Mouse (Mus musculus) CD4-positive, CD25-positive, alpha-beta regulatory T cell, adult 2 months (primary cell): Measurements from ENCODE around the gene Crocc.

Experiments
- DNase-seq: peaks from one replicate; pipeline ENCODE4 v3.0.0-alpha.2; 2012; ENCODE audit warnings: low read depth, low spot score

Gene Crocc

DNA sequence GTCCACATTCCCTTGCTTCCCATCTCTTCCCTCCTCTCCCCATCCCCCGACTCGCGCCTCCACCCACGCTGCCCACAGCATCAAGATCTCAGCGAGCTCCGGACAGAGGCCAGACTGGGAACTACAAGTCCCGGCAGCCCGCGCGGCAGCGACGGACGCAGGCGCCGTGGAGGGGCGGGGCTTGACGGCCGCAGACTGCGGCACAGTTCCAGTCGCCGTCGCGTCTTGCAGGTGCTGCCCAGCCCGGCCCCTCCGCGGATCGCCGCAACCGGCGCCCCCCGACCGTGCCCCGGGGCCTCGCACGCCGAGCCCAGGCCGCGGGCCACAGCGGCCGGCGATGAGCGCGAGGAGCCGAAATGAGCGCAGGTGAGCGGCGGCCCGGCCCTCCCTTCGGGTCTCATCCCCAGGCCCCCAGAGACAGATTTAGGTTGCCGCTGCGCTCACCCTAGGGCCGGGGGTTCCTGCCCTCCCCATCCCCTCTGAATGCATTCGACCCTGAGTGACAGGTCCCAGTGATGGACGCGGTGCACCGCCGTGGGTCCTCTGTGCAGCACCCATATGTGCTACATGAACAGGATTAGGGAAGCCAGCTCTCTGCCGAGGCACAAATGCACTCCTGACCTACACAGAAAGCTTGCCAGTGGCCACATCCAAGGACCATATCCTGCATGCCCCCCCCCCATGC lies 73.5 kb downstream of the Crocc start, which contains the start of gene Atp13a2:
Atp13a2 (plus strand) TSS at position 163 of the 685 bp plus-strand sequence.
- DNase-seq = peak; percentile 89

DNA sequence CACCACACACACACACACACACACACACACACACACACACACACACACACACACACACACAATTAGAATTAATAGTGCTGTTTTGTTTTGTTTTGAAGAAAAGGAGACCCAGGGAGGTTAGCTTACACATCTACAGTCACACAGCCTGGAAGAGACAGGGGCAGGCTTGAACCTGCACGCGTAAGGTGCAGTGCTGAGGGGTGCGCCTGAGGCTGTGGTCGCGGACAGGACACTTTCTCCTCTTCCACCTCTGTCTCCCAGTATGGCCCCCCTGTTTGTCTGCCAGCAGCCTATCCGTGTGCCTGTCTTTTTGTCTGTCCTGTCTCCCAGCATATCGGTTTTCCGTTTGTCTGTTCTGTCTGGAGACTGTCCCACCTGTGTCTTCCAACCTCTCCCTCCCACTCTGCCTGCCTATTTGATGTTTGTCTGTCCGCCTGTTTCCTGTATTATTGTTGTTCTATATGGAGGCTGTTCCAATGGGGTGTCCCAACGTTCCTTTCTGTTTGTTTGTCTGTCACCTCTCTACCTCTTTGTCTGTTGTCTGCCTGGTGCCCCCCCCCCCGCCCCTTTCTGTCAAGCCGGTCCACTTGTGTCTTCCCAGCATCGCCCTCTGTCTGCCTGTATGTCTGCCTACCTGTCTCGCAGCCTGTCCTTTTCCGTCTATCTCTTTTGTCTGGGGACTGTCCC lies 74.2 kb downstream of the Crocc start:
- no peak for DNase-seq

DNA sequence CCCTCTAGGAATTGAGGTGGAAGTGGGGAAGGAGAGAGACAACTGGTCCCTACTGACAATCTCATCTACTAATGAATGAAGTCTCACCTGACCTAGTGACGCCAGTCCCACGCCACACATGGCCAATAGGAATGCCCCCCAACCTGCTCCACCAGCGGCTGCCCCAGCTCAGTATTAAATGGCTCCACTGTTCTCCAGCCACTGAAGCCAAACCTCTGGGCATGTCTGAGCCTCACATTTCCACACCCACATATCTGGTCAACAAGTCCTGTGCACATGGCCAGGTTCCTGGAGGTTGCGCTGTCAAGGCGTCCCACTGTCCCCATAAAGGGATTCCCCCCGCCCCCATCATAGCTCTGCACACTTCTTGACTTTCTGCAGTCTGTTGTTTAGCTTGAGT lies 75.8 kb downstream of the Crocc start:
- DNase-seq = no peak

DNA sequence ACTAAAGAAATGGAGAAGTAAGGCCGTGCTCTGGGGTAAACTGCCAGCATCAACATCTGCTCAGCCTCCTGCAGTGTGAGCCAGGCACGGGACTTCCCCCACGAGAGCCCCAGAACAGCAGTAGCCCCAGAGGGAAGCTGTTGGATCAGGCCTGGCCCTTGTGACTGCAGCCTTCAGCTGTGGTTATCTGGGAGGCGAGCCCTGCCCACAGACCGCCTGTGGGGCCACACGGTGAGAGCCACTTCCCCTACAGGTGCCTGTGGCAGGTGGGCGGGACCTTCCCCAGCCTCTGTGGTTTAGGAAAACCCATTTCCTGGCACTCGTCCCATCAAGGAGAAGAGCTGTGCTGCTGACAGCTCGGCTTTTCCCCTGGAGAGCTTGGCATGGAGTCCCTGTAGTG lies 76.9 kb downstream of the Crocc start:
- peak; percentile 67 for DNase-seq

DNA sequence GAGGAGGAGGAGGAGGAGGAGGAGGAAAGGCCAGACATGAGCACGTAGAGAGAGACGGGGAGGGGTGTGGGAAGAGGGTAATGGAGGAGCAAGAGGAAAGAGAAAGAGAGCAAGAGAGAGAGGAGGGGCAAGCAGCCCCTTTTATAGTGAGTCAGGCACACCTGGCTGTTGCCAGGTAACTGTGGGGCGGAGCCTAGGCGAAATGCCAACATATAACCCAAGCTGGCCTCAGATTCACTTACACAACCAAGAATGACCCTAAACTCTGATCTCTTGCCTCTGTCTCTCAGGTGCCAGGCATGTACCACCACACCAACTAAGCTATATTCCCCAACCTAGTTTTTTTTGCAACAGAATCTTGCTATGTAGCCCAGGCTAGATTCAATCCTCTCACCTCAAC lies 77.5 kb downstream of the Crocc start:
- no peak for DNase-seq

DNA sequence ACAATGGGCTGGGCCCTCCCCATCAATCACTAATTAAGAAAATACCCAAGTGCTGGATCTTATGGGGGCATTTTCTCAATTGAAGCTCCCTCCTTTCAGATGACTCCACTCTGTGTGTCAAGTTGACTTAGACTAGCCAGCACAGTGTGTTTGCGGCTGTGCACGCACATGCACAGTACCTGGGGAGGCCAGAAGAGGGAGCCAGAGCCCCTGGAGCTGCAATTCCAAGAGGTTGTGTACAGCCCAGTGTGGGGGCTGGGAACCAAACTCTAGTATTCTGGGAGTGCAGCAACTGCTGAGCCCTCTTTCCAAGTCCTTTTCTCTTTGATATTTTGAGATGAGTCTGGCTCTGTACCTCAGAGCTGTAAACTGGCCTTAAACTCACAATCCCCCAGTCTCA lies 78.7 kb downstream of the Crocc start:
- DNase-seq = peak; percentile 42

DNA sequence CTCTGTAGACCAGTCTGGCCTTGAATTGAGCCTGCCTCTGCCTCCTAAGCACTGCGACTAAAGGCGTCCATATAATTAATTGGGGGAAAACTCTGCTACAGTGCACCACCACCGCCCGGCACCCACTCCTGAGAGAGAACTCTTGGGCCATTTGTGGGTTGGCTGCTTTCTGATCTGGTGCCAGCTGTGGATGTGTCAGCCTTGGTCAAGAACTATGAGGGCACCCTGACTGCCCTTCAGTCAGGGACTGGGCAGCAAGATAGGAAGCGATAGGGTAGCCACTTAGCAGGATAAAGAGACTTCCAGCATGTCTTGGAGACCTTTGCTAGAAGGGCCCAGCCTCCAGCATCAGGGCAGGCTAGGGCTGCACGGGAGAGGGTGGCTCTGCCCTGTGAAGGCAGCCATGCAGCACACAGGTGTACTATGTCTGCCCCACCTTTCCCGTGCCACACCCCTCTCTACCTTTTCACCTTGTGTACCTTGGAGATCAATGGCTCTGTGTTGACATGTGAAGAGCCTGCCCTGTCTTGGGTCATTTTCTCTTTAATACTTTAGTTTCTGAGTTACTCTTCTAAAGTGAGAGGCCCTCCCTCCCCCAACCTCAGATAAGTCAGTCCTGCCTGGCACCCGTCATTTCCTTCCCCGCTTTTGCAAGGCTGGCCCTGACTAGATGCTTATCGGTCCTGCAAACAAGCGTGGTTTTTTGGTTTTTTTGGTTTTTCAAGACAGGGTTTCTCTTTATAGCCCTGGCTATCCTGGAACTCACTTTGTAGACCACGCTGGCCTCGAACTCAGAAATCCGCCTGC lies 82.3 kb downstream of the Crocc start:
- peak; percentile 50 for DNase-seq

DNA sequence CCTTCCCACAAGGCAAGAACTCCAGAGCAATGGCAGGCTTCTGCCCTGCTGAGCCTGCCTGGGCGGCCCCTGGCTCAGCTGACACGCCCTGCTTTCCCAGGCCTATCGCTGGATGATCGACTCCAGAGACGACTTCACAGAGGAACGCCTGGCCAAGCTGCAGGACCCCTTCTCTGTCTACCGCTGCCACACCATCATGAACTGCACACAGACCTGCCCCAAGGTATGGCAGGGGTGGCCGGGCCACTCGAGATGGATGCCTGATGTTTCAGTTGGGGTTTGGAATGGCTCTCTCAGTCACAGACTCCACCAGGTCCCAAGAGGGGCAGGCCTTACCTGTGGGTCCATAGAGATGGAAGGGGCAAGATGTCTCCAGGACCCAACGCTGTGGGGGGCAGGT lies 83.1 kb downstream of the Crocc start:
- no peak for DNase-seq

DNA sequence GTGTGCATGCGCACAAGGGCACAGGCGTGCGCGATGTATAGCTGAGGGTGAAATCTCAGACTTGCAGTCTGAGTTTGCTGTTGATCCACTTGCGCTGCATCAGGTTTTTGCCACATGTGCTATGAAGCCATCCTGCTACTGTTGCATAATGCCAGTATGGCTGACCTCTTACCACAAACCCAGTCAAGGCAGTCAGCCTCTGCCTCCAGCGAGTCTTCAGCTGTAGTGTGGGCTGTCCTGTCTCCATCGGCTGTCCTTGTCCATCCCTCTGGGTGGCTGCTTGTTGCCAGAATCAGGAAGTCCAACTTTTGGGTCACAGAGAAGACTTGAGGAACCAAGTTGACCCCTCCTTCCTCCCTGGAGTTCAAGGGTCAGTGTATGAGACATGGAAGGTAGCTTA lies 85.0 kb downstream of the Crocc start:
- DNase-seq = no peak

DNA sequence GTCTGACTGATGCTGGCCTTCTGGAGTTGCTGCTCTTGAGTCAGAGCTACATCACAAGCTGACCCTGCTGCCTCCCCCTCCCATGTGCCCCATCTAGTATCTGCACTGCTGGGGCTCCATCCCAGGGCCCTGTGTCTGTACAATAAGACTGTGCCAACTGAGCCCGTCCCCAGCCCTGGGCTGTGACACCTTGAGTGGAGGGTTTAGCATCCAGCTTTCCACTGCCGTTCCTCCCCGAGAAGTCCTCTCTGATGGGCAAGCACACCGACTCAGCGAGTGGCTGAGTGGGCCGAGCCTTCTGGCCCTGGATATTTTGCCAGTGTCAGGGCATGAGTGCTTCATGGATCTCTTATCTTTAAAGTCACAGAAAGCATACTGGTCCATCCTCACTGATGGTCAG lies 85.9 kb downstream of the Crocc start:
- no peak for DNase-seq

DNA sequence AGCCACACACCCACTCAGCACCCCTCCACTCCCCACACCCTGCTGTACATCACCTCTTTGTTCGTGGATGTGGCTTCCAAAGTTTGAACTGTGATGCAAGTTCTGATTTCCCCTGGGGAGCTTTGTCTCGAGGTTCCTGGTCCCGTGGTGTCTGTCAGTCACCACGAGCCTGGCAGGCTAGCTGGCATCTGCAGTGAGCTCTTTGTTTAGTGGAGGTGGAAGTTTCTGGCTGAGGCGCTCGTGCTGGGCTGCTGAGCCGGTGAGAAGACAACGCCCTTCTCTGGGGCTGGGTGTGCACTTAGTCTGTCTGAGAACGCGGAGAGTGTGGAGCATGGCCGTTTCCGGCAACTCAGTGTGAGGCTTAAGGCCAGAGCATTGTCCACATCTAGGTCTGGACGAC lies 88.7 kb downstream of the Crocc start:
- no peak for DNase-seq

DNA sequence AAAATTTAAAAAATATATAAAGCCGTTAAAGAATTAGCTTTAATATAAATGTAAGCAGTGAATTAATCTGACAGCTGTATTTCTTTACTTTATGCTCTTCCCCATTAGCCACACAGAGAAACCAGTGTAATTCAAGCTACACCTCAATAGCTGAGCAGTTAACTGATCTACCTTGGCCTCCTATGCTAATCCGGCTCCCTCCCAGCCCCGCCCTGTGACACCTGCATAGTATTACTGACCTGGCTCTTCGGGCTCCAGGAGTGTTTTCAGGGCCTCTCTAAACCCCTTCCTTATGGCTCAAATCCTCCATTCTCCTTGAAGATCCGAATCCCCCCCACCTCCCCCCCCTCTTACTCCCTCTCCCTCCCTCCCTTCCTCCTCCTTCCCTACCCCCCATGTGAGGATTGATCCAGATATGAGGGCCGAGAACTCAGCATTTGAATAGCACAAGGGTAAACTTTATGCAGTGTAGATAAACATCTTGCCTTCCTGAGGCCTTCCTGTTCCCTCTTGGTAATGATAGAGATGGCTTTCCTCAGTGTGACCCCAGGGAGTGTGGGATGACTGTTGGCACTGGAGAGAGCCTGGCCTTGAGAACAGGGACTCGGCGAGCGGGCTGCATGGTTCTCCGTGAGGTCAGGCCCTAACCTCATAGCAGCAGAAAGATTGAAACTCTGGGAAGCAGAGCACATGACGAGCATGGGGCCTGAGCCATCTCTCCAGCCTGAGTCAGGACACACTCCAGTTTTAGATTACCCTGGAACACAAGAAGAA lies 92.8 kb downstream of the Crocc start:
- no peak for DNase-seq
